Mouse (Mus musculus): ENCODE data around the gene Ubp1.
A peak's percentile ranks its signal among the peaks of the same experiment; 100 is the strongest.

Ubp1 gene

GRCm38 (mm10) chr9:114019012-114019762, 88.5 kb downstream of the Ubp1 start:
- no peak for DNase-seq

- DNase-seq, result no peak
These were observed 91.4 kb downstream of the Ubp1 start for GRCm38 (mm10) chr9:114022141-114022540.

GRCm38 (mm10) chr9:114025182-114025581, 94.4 kb downstream of the Ubp1 start:
- DNase-seq, result no peak

- DNase-seq, result no peak
These were observed 95.1 kb downstream of the Ubp1 start for GRCm38 (mm10) chr9:114025846-114026245.

- peak; percentile 78 to 83 for DNase-seq
These were observed 95.7 kb downstream of the Ubp1 start for GRCm38 (mm10) chr9:114026261-114026934.
